Mouse (Mus musculus): ENCODE data around the gene Mroh8. TPM values are rescaled to one million over a fixed set of nuclear protein-coding genes. Genes with fewer than 3 reads are reported as not detected.

The Mroh8 gene
- polyA plus RNA-seq, 1 experiment from 2014 or later: 0.42 TPM

DNA sequence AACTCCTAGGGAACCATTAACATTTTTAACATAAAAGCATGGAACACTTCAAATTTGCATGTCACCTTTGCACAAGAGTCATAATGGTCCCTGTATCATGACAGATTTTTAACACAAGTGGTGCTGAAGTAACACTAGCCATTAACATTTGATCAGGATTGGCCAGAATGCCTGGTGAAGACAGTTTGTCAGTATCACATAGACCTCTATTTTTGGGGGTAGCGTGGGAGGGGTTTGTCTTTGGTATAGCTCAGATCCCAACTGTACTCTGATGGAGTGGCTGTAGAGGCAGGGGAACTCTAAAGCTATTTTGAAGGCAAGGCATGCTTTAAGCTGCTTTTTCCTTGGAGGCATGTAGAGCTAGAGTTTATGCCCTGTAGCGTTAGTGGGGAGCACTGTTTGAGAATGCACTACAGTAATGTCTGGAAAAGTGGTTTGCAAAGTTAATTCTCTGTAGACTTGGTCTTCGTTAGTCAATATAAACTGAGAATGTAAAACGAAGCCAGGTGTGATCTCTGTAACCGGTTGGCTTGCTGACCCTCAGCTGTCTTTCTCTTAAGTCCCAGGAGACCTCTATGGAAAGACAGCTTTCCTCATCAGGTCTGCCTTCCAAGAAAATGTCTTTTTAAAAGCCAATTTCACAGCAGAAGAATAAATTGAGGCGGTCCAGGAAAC lies 31.8 kb upstream of the Mroh8 start:
- 88% methylated on average over 6 of the region's 6 CpGs for WGBS
- Histone ChIP-seq H3K27me3 (no peaks in the 10 kb centered on the region), H3K9me3 (no peaks in the 10 kb centered on the region), H3K36me3 (peaks cover 96% of the 10 kb centered on the region), H3K4me2 (no peak overlapping the region), H3K9ac (no peak overlapping the region), H3K4me3 (no peak overlapping the region), H3K4me1 (replicated peaks) (peaks cover 30% of the 10 kb centered on the region), H3K27ac (replicated peaks) (no peak overlapping the region)
- ATAC-seq (ENCODE audit: low read depth): no peak

DNA sequence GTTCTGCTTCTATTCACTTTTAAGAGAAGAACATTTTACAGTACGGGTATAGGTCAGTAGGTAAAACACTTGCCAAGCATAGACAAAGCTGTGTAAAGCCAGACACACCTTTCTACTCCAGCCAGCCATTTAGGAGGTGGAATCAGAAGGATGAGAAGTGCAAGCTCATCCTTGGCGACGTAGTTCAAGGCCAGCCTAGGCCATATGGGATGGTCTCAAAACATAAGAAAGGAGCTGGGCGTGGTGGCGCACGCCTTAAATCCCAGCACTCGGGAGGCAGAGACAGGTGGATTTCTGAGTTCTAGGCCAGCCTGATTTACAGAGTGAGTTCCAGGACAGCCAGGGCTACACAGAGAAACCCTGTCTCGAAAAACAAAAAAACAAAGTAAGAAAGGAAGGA lies 30.3 kb upstream of the Mroh8 start:
- 94% methylated on average over 8 of the region's 8 CpGs for WGBS
- Histone ChIP-seq H3K4me1 (replicated peaks) (peaks cover 30% of the 10 kb centered on the region), H3K4me3 (no peak overlapping the region), H3K9ac (no peak overlapping the region), H3K27ac (replicated peaks) (no peak overlapping the region), H3K4me2 (no peak overlapping the region), H3K36me3 (peaks cover 93% of the 10 kb centered on the region), H3K9me3 (no peaks in the 10 kb centered on the region), H3K27me3 (no peaks in the 10 kb centered on the region)
- no peak for ATAC-seq (ENCODE audit: low read depth)

DNA sequence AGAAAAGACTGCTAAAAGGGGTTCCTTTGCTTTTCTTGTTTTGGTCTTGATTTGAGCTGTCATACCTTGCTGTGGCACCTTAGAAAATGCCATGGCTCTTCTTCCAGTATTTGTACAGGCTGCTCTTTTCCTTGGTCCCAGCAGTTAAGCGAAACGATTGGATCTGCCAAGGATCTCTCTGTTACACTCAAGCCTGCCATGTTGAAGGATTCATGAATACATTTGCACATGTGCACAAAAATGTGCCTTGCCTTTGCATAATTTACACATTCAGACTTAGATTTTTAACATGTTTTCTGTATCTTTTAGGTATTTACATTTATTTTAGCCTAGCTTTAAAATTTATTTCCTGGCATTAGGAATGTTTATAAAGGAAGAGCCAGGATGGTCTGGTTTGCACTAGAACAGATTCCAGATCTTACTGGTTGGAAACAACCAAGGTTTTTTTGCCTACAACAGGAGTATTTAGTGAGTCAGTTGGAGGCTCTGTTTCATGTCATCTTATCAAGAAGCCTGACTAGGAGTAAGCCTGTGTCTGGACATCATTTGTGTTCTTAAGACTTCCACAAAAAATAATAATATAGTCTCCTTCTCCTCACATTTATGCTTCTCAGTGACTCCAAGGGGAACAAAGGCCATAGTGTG lies 29.0 kb upstream of the Mroh8 start:
- Histone ChIP-seq H3K4me1 (replicated peaks) (peaks cover 18% of the 10 kb centered on the region), H3K27me3 (no peaks in the 10 kb centered on the region), H3K9ac (no peak overlapping the region), H3K4me3 (no peak overlapping the region), H3K4me2 (no peak overlapping the region), H3K36me3 (peaks cover 93% of the 10 kb centered on the region), H3K27ac (replicated peaks) (peak overlapping the region; percentile 38; the same call in 1 of the 2 replicates), H3K9me3 (no peaks in the 10 kb centered on the region)
- ATAC-seq (ENCODE audit: low read depth): no peak
- 91% methylated on average over 2 of the region's 2 CpGs for WGBS

DNA sequence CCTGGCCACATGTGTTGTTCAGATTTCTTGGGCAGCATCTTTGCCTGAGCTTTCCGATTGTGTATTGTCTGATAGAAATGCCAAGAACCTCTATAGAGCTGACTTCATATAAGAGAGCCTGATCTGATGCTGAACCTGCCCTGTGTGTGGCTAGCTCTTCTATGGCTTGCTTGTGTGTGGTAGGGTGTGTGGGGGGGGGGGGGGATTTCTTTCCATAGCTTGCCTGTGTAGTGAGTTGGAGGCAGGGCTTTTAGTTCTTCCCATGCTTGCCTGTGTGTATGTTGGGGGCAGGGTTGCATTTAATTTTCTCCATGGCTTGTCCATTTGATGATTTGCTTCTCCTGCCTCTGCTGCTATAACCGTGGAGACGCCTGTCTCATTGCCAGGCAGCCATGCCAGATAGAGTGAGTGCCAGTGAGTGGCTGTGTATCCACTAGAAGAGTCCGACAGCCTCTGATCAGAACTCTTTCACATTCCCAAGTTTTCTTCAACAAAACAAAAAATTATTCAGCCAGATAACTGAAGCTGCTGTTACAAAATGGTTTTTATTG lies 28.4 kb upstream of the Mroh8 start:
- H3K36me3 ChIP-seq: peaks cover 93% of the 10 kb centered on the region
- no peak overlapping the region for H3K9ac ChIP-seq
- 73% methylated on average over 4 of the region's 4 CpGs for WGBS
- H3K4me2 ChIP-seq: no peak overlapping the region
- H3K9me3 ChIP-seq: no peaks in the 10 kb centered on the region
- H3K4me1 ChIP-seq (replicated peaks): peaks cover 12% of the 10 kb centered on the region
- ATAC-seq (ENCODE audit: low read depth): no peak
- peak overlapping the region; percentile 38; the same call in 1 of the 2 replicates for H3K27ac ChIP-seq (replicated peaks)
- no peaks in the 10 kb centered on the region for H3K27me3 ChIP-seq
- H3K4me3 ChIP-seq: no peak overlapping the region

DNA sequence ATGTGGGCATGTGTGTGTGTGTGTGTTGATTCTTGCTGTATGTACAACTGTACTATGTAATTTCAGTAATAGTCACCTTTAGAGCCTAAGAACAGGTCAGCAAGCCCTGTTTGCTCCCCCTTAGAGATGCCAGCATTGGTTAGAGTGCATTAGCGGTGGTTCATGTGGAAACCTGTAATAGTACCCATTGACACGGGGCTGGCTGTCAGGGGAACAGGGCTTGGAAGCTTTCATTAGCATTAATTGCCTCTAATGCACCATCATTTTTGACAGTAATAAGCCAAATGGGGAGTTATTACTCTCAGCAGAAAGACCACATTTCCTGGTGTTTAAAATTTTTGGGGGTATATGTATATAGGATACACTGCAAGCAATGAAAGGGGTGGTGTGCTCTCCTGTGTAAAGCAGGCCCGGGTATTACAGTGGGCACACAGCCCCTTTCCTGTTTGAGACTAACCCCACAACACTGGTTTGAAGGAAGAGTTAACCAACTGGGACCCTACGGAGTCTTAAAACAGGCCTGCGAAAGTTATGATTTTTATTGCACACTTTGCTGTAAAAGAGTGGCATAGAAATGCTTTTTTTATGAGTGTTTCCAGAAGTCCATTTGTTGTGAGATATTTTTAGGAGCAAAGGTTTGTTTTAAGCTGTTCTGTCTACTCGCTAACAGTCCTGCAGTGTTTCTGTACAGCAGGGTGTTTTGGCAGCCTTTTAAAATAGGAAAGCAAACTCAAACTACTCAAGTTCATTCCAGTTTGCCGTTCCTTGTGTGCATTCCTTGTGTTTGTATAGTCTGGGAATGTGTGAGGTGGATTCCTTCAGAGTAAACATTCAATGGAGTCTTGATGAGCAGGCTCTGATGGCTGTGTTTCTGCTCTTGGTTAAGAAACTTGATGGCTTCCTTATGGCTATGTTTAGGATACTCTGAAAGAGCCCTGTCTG lies 27.0 kb upstream of the Mroh8 start:
- H3K27ac ChIP-seq (replicated peaks): no peak overlapping the region
- 76% methylated on average over 7 of the region's 7 CpGs for WGBS
- no peak overlapping the region for H3K4me2 ChIP-seq
- no peaks in the 10 kb centered on the region for H3K9me3 ChIP-seq
- no peaks in the 10 kb centered on the region for H3K27me3 ChIP-seq
- ATAC-seq (ENCODE audit: low read depth): no peak
- H3K4me3 ChIP-seq: no peak overlapping the region
- peaks cover 11% of the 10 kb centered on the region for H3K4me1 ChIP-seq (replicated peaks)
- no peak overlapping the region for H3K9ac ChIP-seq
- H3K36me3 ChIP-seq: peaks cover 90% of the 10 kb centered on the region

DNA sequence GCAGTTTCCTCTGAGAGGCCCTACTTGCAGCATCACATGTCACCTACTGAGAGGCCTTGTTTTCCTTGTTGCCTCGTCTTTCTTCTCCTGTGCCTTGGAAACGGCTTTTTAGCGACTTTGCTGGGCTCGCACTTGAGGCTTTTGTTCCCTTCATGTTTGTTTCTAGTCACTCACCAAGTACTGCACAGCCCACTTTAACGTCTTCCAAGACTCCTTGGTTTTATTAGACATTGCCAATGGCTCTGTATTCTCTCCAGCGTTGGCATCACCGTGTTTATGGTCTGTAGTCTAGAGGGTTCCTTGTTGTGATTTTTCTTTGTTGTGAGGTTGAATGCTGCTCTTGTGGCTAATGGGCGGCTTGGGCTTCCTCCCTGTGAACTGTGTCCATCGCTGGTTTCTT lies 23.7 kb upstream of the Mroh8 start:
- H3K9me3 ChIP-seq: no peaks in the 10 kb centered on the region
- H3K27me3 ChIP-seq: no peaks in the 10 kb centered on the region
- no peak overlapping the region for H3K9ac ChIP-seq
- H3K4me3 ChIP-seq: no peak overlapping the region
- no peak for ATAC-seq (ENCODE audit: low read depth)
- H3K4me1 ChIP-seq (replicated peaks): peaks cover 11% of the 10 kb centered on the region
- H3K36me3 ChIP-seq: peaks cover 91% of the 10 kb centered on the region
- H3K27ac ChIP-seq (replicated peaks): no peak overlapping the region; the same call in 1 of the 2 replicates
- WGBS: 40% methylated on average over 9 of the region's 9 CpGs
- H3K4me2 ChIP-seq: no peak overlapping the region

DNA sequence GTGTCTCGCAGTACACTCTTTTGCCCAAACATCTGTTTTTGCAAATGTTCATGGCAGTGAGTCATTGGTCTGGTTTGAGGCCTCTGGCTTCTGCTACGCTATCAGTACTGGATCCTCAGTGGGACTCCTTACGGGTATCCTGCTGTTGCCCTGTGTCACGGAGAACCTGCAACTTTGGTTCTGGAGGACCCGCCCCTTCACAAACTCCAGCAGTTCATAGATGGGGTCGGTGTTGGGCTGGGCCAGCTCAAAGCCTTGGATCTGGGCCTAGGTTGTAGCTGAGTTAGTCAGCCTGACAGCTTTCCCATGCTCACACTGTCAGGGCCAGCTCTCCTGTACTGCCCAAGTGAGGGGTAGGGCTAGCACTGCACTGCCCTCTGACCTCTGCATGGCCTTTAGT lies 20.7 kb upstream of the Mroh8 start:
- WGBS: 94% methylated on average over 6 of the region's 6 CpGs
- Histone ChIP-seq H3K4me2 (no peak overlapping the region), H3K4me3 (no peak overlapping the region), H3K9me3 (no peaks in the 10 kb centered on the region), H3K36me3 (peaks cover 92% of the 10 kb centered on the region), H3K27ac (replicated peaks) (no peak overlapping the region), H3K4me1 (replicated peaks) (0 out of 2 replicates have a peak, but pooled peaks cover 5% of the 10 kb centered on the region), H3K9ac (no peak overlapping the region), H3K27me3 (no peaks in the 10 kb centered on the region)
- no peak for ATAC-seq (ENCODE audit: low read depth)

DNA sequence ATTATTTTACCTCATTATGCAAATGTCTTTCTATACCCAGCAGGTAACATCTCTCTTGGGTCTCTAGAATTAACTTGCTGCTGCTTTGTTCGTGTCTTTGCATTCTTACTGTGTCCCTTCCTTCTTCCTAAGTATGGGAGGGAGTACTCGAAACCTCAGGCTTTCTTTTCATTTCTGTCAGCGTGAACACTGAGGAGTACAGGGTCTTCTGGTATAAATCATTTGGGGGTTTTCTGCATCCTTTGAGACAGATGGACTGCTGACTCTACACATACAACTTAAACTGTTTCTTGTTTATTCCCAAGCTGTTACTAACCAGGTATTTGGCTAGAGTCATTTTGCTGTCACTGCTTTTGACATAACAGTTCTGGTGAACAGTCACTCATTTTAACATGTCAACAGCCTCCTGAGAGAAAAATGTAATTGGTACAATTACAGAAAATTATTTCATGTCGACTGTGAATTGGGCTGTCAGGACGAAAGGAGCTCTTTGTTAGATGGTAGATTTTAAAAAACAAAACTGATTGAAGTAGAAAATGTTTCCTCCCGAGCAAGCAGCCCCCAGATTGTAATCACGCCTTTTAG lies 16.8 kb upstream of the Mroh8 start:
- H3K36me3 ChIP-seq: peaks cover 94% of the 10 kb centered on the region
- no peak overlapping the region for H3K4me3 ChIP-seq
- no peaks in the 10 kb centered on the region for H3K9me3 ChIP-seq
- H3K9ac ChIP-seq: no peak overlapping the region
- no peak for ATAC-seq (ENCODE audit: low read depth)
- H3K4me1 ChIP-seq (replicated peaks): 0 out of 2 replicates have a peak, but pooled peaks cover 12% of the 10 kb centered on the region
- no peaks in the 10 kb centered on the region for H3K27me3 ChIP-seq
- no peak overlapping the region for H3K4me2 ChIP-seq
- WGBS: 75% methylated on average over 7 of the region's 7 CpGs
- H3K27ac ChIP-seq (replicated peaks): no peak overlapping the region

DNA sequence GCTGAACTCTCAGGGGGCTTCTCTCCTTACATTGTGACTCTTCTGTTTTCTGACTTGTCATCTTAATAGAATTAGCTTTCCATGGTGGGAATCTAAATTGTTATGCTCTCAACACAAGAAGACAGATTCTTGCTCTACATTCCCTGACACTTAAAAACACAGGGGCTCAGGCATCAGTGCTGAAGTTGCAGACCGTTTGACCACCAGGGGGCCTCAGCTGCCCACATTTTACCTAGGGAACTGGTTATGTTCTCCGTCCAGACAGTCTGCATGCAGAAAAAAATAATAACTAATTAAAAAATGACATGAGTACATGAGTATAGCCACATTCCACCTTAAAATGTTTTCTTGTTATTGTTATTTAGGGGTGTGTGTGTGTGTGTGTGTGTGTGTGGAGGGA lies 12.7 kb upstream of the Mroh8 start:
- Histone ChIP-seq H3K27ac (replicated peaks) (no peak overlapping the region), H3K9me3 (no peaks in the 10 kb centered on the region), H3K9ac (no peak overlapping the region), H3K36me3 (peaks cover 88% of the 10 kb centered on the region), H3K4me3 (no peak overlapping the region), H3K4me2 (no peak overlapping the region), H3K27me3 (no peaks in the 10 kb centered on the region), H3K4me1 (replicated peaks) (peaks cover 15% of the 10 kb centered on the region; the same call in 1 of the 2 replicates)
- no peak; the same call in 1 of the 2 replicates for ATAC-seq (ENCODE audit: low read depth)
- WGBS: 14% methylated on average over 2 of the region's 2 CpGs

DNA sequence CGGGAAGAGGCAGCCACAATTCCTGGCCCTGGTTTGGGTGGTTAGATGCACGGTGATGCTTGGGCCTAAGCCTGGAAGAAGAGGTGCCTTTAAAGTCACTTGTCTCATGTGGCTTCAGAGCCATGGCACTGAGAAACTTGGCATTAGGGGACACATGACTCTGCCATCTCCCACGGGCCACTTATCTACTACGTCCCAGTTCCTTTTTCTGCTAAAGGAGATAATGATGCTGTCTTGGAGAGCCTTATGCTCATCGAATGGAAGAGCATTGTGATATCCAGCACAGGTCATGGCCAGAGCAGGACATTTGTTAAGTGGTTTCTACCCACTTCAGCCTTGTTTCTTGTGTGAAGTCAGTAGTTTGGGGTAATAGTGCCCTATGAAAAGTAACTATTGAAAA lies 9.6 kb upstream of the Mroh8 start:
- 86% methylated on average over 5 of the region's 5 CpGs for WGBS
- Histone ChIP-seq H3K36me3 (peaks cover 87% of the 10 kb centered on the region), H3K27ac (replicated peaks) (no peak overlapping the region), H3K4me3 (no peak overlapping the region), H3K9me3 (no peaks in the 10 kb centered on the region), H3K27me3 (no peaks in the 10 kb centered on the region), H3K9ac (no peak overlapping the region), H3K4me1 (replicated peaks) (peaks cover 3% of the 10 kb centered on the region; the same call in 1 of the 2 replicates), H3K4me2 (no peak overlapping the region)
- no peak for ATAC-seq (ENCODE audit: low read depth)

DNA sequence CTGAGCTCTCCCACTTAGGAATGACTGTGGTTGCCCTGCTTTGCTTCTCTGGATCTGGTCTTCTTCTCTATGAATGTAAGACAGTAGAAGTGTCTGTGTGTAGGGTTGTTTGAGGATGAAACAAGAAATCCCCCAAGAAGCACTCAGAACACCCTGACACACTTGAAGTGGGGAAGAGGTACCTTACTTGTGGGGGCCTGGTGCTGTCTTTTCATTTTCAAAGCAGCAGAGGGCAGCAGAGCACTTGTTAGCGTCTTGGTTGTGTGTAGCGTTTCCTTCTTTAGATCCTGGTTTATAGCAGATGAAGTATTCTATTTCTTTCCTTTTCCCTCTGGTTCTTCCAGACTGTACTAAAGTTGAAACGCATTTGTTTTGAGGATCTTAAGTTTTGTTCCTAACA lies 8.2 kb upstream of the Mroh8 start:
- H3K27ac ChIP-seq (replicated peaks): no peak overlapping the region
- H3K27me3 ChIP-seq: no peaks in the 10 kb centered on the region
- H3K4me2 ChIP-seq: no peak overlapping the region
- peaks cover 3% of the 10 kb centered on the region; the same call in 1 of the 2 replicates for H3K4me1 ChIP-seq (replicated peaks)
- 26% methylated on average over 3 of the region's 3 CpGs for WGBS
- no peaks in the 10 kb centered on the region for H3K9me3 ChIP-seq
- ATAC-seq (ENCODE audit: low read depth): no peak; the same call in 1 of the 2 replicates
- H3K36me3 ChIP-seq: peaks cover 87% of the 10 kb centered on the region
- H3K4me3 ChIP-seq: no peak overlapping the region
- no peak overlapping the region for H3K9ac ChIP-seq

Measured in neural tube, embryonic 13.5 days (tissue).